Comparison of ENCODE assay signal across 10 mouse cellular contexts in genomic region chr5:139510682-139511366, GRCm38 (mm10). TPM values are rescaled to one million over a fixed set of nuclear protein-coding genes. Genes with fewer than 3 reads are reported as not detected.
DNase-seq lines count a peak whose midpoint lies in the region; ATAC-seq and TF ChIP-seq lines count a peak whose summit lies in the region.
"Had no signal": no experiment of that assay in that cellular context is flagged by ENCODE, and none has a peak within 500 bp of the region (broad histone marks: within the 10 kb centered on the region; RNA-seq: fewer than 3 reads in every experiment).

No protein-coding gene starts in this region.

- no peaks in the 10 kb centered on the region for H3K9me3 ChIP-seq in forebrain, embryonic 14.5 days (replicated peaks; ENCODE audit: control insufficient read depth, low read length)
- H3K9me3 ChIP-seq in forebrain, embryonic 11.5 days (ENCODE audit: control insufficient read depth, low read length): no peaks in the 10 kb centered on the region
- H3K9me3 ChIP-seq in embryonic facial prominence, embryonic 10.5 days: no peaks in the 10 kb centered on the region
- no peaks in the 10 kb centered on the region for H3K9me3 ChIP-seq in lung, embryonic 14.5 days (ENCODE audit: low read depth, low read length)
- H3K9me3 ChIP-seq in forebrain, embryonic 13.5 days (replicated peaks): no peaks in the 10 kb centered on the region
- H3K9me3 ChIP-seq: liver, embryonic 15.5 days had no signal

- no peak overlapping the region for H3K4me3 ChIP-seq in forebrain, embryonic 14.5 days (ENCODE audit: low read depth, low read length)
- H3K4me3 ChIP-seq in forebrain, embryonic 11.5 days (ENCODE audit: low read depth, low read length): no peak overlapping the region
- H3K4me3 ChIP-seq in embryonic facial prominence, embryonic 10.5 days: no peak overlapping the region
- no peak overlapping the region for H3K4me3 ChIP-seq in lung, embryonic 14.5 days (ENCODE audit: low read depth, low read length)
- no peak overlapping the region for H3K4me3 ChIP-seq in forebrain, embryonic 13.5 days
- H3K4me3 ChIP-seq: erythroblast, embryonic 14.5 days; liver, embryonic 15.5 days had no signal

- peak; percentile 24 for DNase-seq in forebrain, embryonic 14.5 days (ENCODE audit: low spot score)
- DNase-seq in forebrain, embryonic 11.5 days (ENCODE audit: low spot score): no peak
- DNase-seq in A20 (ENCODE audit: low read depth, low spot score): peak; percentile 16
- DNase-seq in embryonic facial prominence, embryonic 10.5 days (ENCODE audit: low spot score): peak; percentile 20
- DNase-seq in lung, embryonic 14.5 days: peak; percentile 34
- DNase-seq in T-cell, adult 2 months (ENCODE audit: low spot score): no peak

- H3K36me3 ChIP-seq in forebrain, embryonic 14.5 days (ENCODE audit: control insufficient read depth, insufficient read depth, low read length): no peaks in the 10 kb centered on the region
- no peaks in the 10 kb centered on the region for H3K36me3 ChIP-seq in forebrain, embryonic 11.5 days (ENCODE audit: control insufficient read depth, insufficient read depth, low read length)
- H3K36me3 ChIP-seq in embryonic facial prominence, embryonic 10.5 days (replicated peaks): no peaks in the 10 kb centered on the region
- no peaks in the 10 kb centered on the region for H3K36me3 ChIP-seq in lung, embryonic 14.5 days (ENCODE audit: insufficient read depth)
- H3K36me3 ChIP-seq in forebrain, embryonic 13.5 days (ENCODE audit: poor library complexity, severe bottlenecking): no peaks in the 10 kb centered on the region
- H3K36me3 ChIP-seq: liver, embryonic 15.5 days had no signal

- no peak for TF ChIP-seq CTCF in lung, embryonic 14.5 days (IDR thresholded peaks at IDR 0.05; ENCODE audit: low read depth)

- no peak overlapping the region for H3K27ac ChIP-seq in forebrain, embryonic 14.5 days (ENCODE audit: low read depth, low read length)
- no peak overlapping the region for H3K27ac ChIP-seq in forebrain, embryonic 11.5 days (ENCODE audit: low read depth, low read length)
- H3K27ac ChIP-seq in embryonic facial prominence, embryonic 10.5 days (replicated peaks): no peak overlapping the region
- H3K27ac ChIP-seq in lung, embryonic 14.5 days (ENCODE audit: low read depth): no peak overlapping the region
- no peak overlapping the region for H3K27ac ChIP-seq in forebrain, embryonic 13.5 days
- H3K27ac ChIP-seq: liver, embryonic 15.5 days had no signal

- ATAC-seq in forebrain, embryonic 14.5 days: no peak
- ATAC-seq in forebrain, embryonic 11.5 days (replicated peaks; ENCODE audit: low FRiP score): no peak
- ATAC-seq in lung, embryonic 14.5 days (ENCODE audit: insufficient read depth): no peak
- no peak for ATAC-seq in erythroblast, adult 5-6 weeks (replicated peaks; ENCODE audit: low FRiP score, poor library complexity, severe bottlenecking)
- no peak for ATAC-seq in forebrain, embryonic 13.5 days

- H3K9ac ChIP-seq in forebrain, embryonic 14.5 days (ENCODE audit: low read length): no peak overlapping the region
- H3K9ac ChIP-seq in forebrain, embryonic 11.5 days (ENCODE audit: low read length): no peak overlapping the region
- H3K9ac ChIP-seq in lung, embryonic 14.5 days: no peak overlapping the region
- no peak overlapping the region for H3K9ac ChIP-seq in forebrain, embryonic 13.5 days
- H3K9ac ChIP-seq: liver, embryonic 15.5 days had no signal

- 0 out of 2 replicates have a peak, but pooled peaks cover 3% of the 10 kb centered on the region for H3K27me3 ChIP-seq in forebrain, embryonic 14.5 days (replicated peaks; ENCODE audit: control insufficient read depth, insufficient read depth, low read length)
- no peaks in the 10 kb centered on the region for H3K27me3 ChIP-seq in forebrain, embryonic 11.5 days (ENCODE audit: control insufficient read depth, insufficient read depth, low read length)
- peaks cover 26% of the 10 kb centered on the region for H3K27me3 ChIP-seq in embryonic facial prominence, embryonic 10.5 days (replicated peaks; ENCODE audit: low read depth, poor library complexity, severe bottlenecking)
- H3K27me3 ChIP-seq in lung, embryonic 14.5 days (ENCODE audit: insufficient read depth, low read length): peaks cover 6% of the 10 kb centered on the region; the same call in 1 of the 2 replicates
- H3K27me3 ChIP-seq in forebrain, embryonic 13.5 days: peaks cover 37% of the 10 kb centered on the region

- no peaks in the 10 kb centered on the region for H3K4me1 ChIP-seq in forebrain, embryonic 14.5 days (ENCODE audit: control insufficient read depth, insufficient read depth, low read length)
- 0 out of 2 replicates have a peak, but pooled peaks cover 1% of the 10 kb centered on the region for H3K4me1 ChIP-seq in forebrain, embryonic 11.5 days (replicated peaks; ENCODE audit: control insufficient read depth, insufficient read depth, low read length)
- no peaks in the 10 kb centered on the region for H3K4me1 ChIP-seq in embryonic facial prominence, embryonic 10.5 days
- no peaks in the 10 kb centered on the region for H3K4me1 ChIP-seq in lung, embryonic 14.5 days (ENCODE audit: insufficient read depth)
- H3K4me1 ChIP-seq in forebrain, embryonic 13.5 days: no peaks in the 10 kb centered on the region
- H3K4me1 ChIP-seq: liver, embryonic 15.5 days had no signal

- no peak overlapping the region for H3K4me2 ChIP-seq in forebrain, embryonic 14.5 days (ENCODE audit: low read length)
- H3K4me2 ChIP-seq in forebrain, embryonic 11.5 days (ENCODE audit: low read depth, low read length, severe bottlenecking): no peak overlapping the region
- no peak overlapping the region for H3K4me2 ChIP-seq in lung, embryonic 14.5 days
- no peak overlapping the region for H3K4me2 ChIP-seq in forebrain, embryonic 13.5 days
- H3K4me2 ChIP-seq: liver, embryonic 15.5 days had no signal

- 18% methylated on average over 17 of the region's 17 CpGs for WGBS in forebrain, embryonic 14.5 days
- WGBS in forebrain, embryonic 11.5 days: 16% methylated on average over 17 of the region's 17 CpGs
- WGBS in embryonic facial prominence, embryonic 10.5 days: 18% methylated on average over 17 of the region's 17 CpGs
- 14% methylated on average over 17 of the region's 17 CpGs for WGBS in lung, embryonic 14.5 days
- WGBS in forebrain, embryonic 13.5 days: 15% methylated on average over 17 of the region's 17 CpGs

RNA-seq across cellular contexts. Expression of gene Zfand2a, which starts 26.5 kb away (rescaled TPM):
- polyA plus RNA-seq in forebrain, embryonic 14.5 days (2014; fragmentation: Nextera tagmentation; extraction: Ambion mirVana): 10.1 and 10.7 TPM in 2 replicates
- 6.4 and 7.9 TPM in 2 replicates for polyA plus RNA-seq in forebrain, embryonic 11.5 days (2014; fragmentation: Nextera tagmentation; extraction: Ambion mirVana)
- polyA plus RNA-seq in embryonic facial prominence, embryonic 10.5 days (2016; fragmentation: Nextera tagmentation; extraction: Ambion mirVana): 10.2 and 12.5 TPM in 2 replicates
- polyA plus RNA-seq in lung, embryonic 14.5 days (2014; fragmentation: Nextera tagmentation; extraction: Ambion mirVana): 5.3 and 6.0 TPM in 2 replicates
- total RNA-seq in erythroblast, adult 5-6 weeks (2015; ENCODE audit: low replicate concordance): 2.3 and 2.9 TPM in 2 replicates
- 3.4 and 5.4 TPM in 2 replicates for total RNA-seq in erythroblast, adult 5-6 weeks (2017; ENCODE audit: low replicate concordance)
- polyA plus RNA-seq in forebrain, embryonic 13.5 days (2015; fragmentation: Nextera tagmentation; extraction: Ambion mirVana): 8.9 and 9.5 TPM in 2 replicates

RNA-seq across cellular contexts. Expression of gene Uncx, which starts 32.5 kb away (rescaled TPM):
- 2.3 and 3.5 TPM in 2 replicates for polyA plus RNA-seq in forebrain, embryonic 14.5 days (2014; fragmentation: Nextera tagmentation; extraction: Ambion mirVana)
- 27.3 and 28.2 TPM in 2 replicates for polyA plus RNA-seq in forebrain, embryonic 11.5 days (2014; fragmentation: Nextera tagmentation; extraction: Ambion mirVana)
- 3.3 and 4.7 TPM in 2 replicates for polyA plus RNA-seq in embryonic facial prominence, embryonic 10.5 days (2016; fragmentation: Nextera tagmentation; extraction: Ambion mirVana)
- not detected in 2 replicates for polyA plus RNA-seq in lung, embryonic 14.5 days (2014; fragmentation: Nextera tagmentation; extraction: Ambion mirVana)
- not detected in 2 replicates for total RNA-seq in erythroblast, adult 5-6 weeks (2015; ENCODE audit: low replicate concordance)
- total RNA-seq in erythroblast, adult 5-6 weeks (2017; ENCODE audit: low replicate concordance): not detected in 2 replicates
- polyA plus RNA-seq in forebrain, embryonic 13.5 days (2015; fragmentation: Nextera tagmentation; extraction: Ambion mirVana): 8.5 and 18.1 TPM in 2 replicates
- polyA plus RNA-seq: erythroblast, embryonic 14.5 days; liver, embryonic 15.5 days had no signal

RNA-seq across cellular contexts. Expression of gene 3110082I17Rik, which starts 50.5 kb away (rescaled TPM):
- polyA plus RNA-seq in forebrain, embryonic 14.5 days (2014; fragmentation: Nextera tagmentation; extraction: Ambion mirVana): 14.9 and 15.2 TPM in 2 replicates
- 38.5 and 47.5 TPM in 2 replicates for polyA plus RNA-seq in forebrain, embryonic 11.5 days (2014; fragmentation: Nextera tagmentation; extraction: Ambion mirVana)
- 58.2 and 58.5 TPM in 2 replicates for polyA plus RNA-seq in embryonic facial prominence, embryonic 10.5 days (2016; fragmentation: Nextera tagmentation; extraction: Ambion mirVana)
- 39.4 and 44.4 TPM in 2 replicates for polyA plus RNA-seq in lung, embryonic 14.5 days (2014; fragmentation: Nextera tagmentation; extraction: Ambion mirVana)
- 1.3 and 8.6 TPM in 2 replicates for total RNA-seq in erythroblast, adult 5-6 weeks (2015; ENCODE audit: low replicate concordance)
- total RNA-seq in erythroblast, adult 5-6 weeks (2017; ENCODE audit: low replicate concordance): 2.8 and 4.0 TPM in 2 replicates
- polyA plus RNA-seq in forebrain, embryonic 13.5 days (2015; fragmentation: Nextera tagmentation; extraction: Ambion mirVana): 26.8 and 29.0 TPM in 2 replicates

Comparison
In these comparisons a context has a peak if more than half of its experiments do, and no peak if none do; other contexts are left out.
1. DNase-seq: peak in forebrain, embryonic 14.5 days (single experiment), A20 (single experiment), embryonic facial prominence, embryonic 10.5 days (single experiment) and lung, embryonic 14.5 days (single experiment); none in forebrain, embryonic 11.5 days (single experiment) and T-cell, adult 2 months (single experiment).